Mouse (Mus musculus): ENCODE data around the gene Foxp4.

DNA sequence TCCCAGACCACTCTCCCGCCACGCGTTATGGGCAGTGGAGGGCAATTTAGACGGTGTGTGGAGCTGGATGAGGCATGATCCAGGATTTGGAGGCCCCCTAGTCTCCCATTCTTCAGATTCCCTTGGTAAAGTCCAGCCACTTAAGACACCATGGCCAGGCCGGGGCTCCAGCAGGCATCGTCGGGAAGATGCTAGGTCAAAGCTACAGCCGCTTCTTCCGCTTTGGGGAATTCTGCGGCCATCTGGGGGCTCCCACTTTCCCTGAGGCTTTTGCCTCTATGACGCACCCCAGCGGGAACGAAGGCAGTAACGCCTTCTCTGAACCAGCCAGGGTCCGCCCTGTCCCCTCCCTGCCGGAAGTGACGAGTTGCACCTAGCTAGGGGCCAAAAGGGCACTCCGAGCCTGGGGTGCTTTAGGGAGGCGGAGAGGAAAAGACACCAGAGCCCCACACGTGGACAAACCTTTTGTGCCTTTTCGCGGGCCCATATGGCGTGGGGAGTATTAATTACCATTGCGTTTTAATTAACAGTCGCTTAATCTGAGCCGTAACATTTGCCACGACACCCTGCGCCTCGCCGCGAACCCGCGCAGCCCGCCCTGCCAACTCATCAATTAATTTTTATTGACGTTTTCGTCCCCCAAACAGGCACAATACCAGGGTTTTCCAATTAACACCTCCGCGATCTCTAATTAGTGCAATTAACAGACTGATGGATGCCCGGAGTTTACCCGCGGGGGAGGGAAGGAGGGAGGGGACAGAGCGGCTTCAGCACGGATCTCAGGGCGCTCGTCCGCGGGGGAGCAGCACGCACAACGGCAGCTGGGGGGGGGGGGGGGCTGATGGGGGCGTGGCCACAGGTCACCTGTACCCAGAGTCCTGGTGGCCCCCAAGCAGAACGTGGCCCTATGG lies 15.1 kb downstream of the Foxp4 start:
- TF ChIP-seq POLR2A (IDR thresholded peaks at IDR 0.05; ENCODE audit: low read depth, low read length) (0 out of 2 replicates have a peak, but pooled peaks have one; percentile 26), CTCF (IDR thresholded peaks at IDR 0.05; ENCODE audit: borderline replicate concordance, insufficient read depth, low read length) (no peak)

All from embryonic fibroblast, embryonic 13.5 days (primary cell).